Mouse (Mus musculus) intestine, postnatal 0 days (tissue): ENCODE results near the gene St6galnac4. TPM values are rescaled to one million over a fixed set of nuclear protein-coding genes. Genes with fewer than 3 reads are reported as not detected.

ENCODE experiments used
- ATAC-seq: fragments of 200-750 bp; cut with Nextera tagmentation; 2 replicates; pipeline ENCODE4 v1.8.0; 2017; ENCODE audit warnings: mild to moderate bottlenecking, moderate TSS enrichment, moderate library complexity
- H3K27ac ChIP-seq: fragments of 300-500 bp; sonication (generic); 2 replicates; pipeline ENCODE4 v1.5.1; 2014; ENCODE audit warnings: mild to moderate bottlenecking, low read depth, low read length, moderate library complexity
- H3K27me3 ChIP-seq: fragments of 300-500 bp; sonication (generic); replicated peaks from 2 replicates; pipeline ENCODE4 v1.6.1; 2014; ENCODE audit warnings: low read length, mixed read lengths; ENCODE audit not compliant: control insufficient read depth, insufficient read depth
- H3K36me3 ChIP-seq: fragments of 300-500 bp; sonication (generic); 2 replicates; pipeline ENCODE4 v1.6.1; 2014; ENCODE audit warnings: mild to moderate bottlenecking, moderate library complexity; ENCODE audit not compliant: control insufficient read depth, insufficient read depth
- H3K4me1 ChIP-seq: fragments of 300-500 bp; sonication (generic); replicated peaks from 2 replicates; pipeline ENCODE4 v1.6.1; 2014; ENCODE audit warnings: antibody characterized with exemption, low read length, mixed read lengths; ENCODE audit not compliant: control insufficient read depth, insufficient read depth
- H3K4me2 ChIP-seq: fragments of 300-500 bp; sonication (generic); replicated peaks from 2 replicates; pipeline ENCODE4 v1.6.1; 2014; ENCODE audit warnings: low read depth, mild to moderate bottlenecking, moderate library complexity
- H3K4me3 ChIP-seq: fragments of 300-500 bp; sonication (generic); 2 replicates; pipeline ENCODE4 v1.5.1; 2014; ENCODE audit warnings: low read depth, low read length
- H3K9ac ChIP-seq: fragments of 300-500 bp; sonication (generic); 2 replicates; pipeline ENCODE4 v1.6.1; 2014; ENCODE audit warnings: mild to moderate bottlenecking, low read depth, low read length
- H3K9me3 ChIP-seq: fragments of 300-500 bp; sonication (generic); 2 replicates; pipeline ENCODE4 v1.6.1; 2016; ENCODE audit warnings: mixed run types; ENCODE audit not compliant: control insufficient read depth
- CTCF ChIP-seq: sonication (generic); IDR thresholded peaks from 2 replicates; pipeline ENCODE4 v1.5.1; 2016; ENCODE audit warnings: low read depth, mild to moderate bottlenecking, control low read depth, antibody characterized with exemption, moderate library complexity
- WGBS: fragments of 180-500 bp; shearing (Covaris S2); extraction: QIAGEN DNeasy Blood & Tissue Kit; methylation state at CpG from one replicate; pipeline ENCODE4 v1.1.7; 2014; 5-methylcytosine and 5-hydroxymethylcytosine counted together
- polyA plus RNA-seq: library from polyadenylated mRNA; unstranded; fragments of >200 nt; fragmentation: Nextera tagmentation; extraction: Ambion mirVana; gene quantifications from 2 replicates; pipeline ENCODE4 v1.2.1, GENCODE M21; 2015

Gene St6galnac4
- polyA plus RNA-seq, 1 experiment from 2014 or later = 6.6 TPM

DNA sequence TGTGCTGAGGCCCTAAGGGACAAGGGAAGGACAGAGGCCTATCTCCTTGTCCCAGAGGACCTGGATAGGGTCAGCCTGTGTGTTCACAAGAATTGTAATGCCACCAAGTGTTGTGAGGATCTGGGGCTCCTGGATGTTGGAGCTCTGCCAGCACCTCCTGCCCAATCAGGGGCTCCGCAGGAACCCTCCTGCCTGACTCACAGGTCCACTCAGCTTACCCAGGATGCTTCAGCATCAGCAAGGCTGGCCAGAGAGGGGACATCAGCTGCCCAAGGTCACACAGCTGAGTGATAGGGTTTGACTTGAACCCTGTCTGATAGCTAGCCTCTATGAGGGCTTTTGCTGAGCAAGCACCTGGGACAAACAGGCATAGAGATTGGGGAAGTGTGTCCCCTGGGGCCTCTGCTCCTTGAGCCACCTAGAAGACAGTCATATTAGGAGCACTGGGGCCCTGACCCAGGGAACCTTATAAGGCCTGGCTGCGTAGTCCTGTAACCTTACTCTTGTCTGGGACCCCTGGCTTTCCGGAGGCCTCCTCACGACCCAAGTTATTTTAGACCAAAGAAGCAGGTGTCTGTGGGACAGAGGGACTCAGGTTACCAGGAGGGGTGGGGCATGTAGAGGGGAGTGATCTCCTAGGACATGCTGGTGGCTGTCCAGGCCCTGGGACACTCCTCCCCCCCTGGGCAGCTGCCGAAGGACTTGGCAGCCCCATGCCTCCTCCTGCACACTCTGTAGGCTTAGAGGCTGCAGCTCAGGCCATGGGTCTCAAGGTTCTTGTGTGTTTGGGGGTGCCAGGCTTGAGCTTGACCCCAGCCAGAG, 39.2 kb downstream of the St6galnac4 start:
- H3K27me3 ChIP-seq = no peaks in the 10 kb centered on the region
- no peaks in the 10 kb centered on the region for H3K36me3 ChIP-seq
- H3K4me3 ChIP-seq = no peak overlapping the region
- peak overlapping the region; percentile 54; the same call in 1 of the 2 replicates for H3K27ac ChIP-seq
- H3K9ac ChIP-seq = no peak overlapping the region
- peaks cover 10% of the 10 kb centered on the region; the same call in 1 of the 2 replicates for H3K4me1 ChIP-seq
- H3K9me3 ChIP-seq = no peaks in the 10 kb centered on the region
- H3K4me2 ChIP-seq = peak overlapping the region; percentile 55; the same call in 1 of the 2 replicates
- no peak for ATAC-seq
- TF ChIP-seq CTCF = no peak
- 47% methylated on average over 5 of the region's 5 CpGs for WGBS

DNA sequence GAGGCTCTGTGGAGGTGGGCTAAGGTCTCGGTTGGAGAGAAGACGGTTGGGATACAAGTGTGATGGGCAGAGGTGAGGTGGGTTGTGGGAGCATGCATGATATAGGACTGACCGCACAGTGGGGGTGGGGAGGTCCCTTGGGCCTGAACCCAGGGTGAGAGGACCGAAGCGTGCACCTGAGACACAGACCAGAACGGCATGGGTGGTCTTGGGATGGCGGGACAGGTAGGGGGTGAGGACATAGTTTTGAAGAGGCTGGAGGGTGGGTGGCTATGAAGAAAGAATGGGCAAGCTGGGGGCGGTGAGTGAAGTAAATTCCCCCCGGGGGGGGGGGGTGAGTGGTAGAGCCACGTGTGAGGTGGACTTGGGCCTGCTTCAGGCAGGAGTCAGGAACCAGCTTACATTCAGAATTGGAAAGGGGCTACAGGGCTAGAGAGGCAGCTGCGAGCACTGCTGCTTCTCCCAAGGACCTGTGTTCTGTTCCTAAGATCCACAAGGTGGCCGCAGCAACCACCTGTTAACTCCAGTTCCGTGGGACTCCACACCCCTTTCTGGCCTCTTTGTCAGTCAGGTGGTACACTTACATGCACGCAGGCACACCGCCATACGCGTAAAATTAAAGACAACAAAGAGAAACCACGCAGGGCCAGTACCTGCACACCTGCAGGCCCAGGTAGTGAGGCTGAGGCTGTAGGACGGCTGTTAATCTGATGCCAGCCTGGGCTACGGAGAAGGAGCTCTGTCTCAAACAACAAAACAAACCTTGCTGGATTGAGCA, 40.6 kb downstream of the St6galnac4 start:
- H3K9ac ChIP-seq = no peak overlapping the region
- peak; percentile 16; the same call in 1 of the 2 replicates for ATAC-seq
- H3K4me1 ChIP-seq = peaks cover 10% of the 10 kb centered on the region; the same call in 1 of the 2 replicates
- no peak overlapping the region for H3K4me3 ChIP-seq
- no peaks in the 10 kb centered on the region for H3K9me3 ChIP-seq
- no peak for TF ChIP-seq CTCF
- no peaks in the 10 kb centered on the region for H3K36me3 ChIP-seq
- 61% methylated on average over 20 of the region's 20 CpGs for WGBS
- H3K4me2 ChIP-seq = no peak overlapping the region
- no peak overlapping the region for H3K27ac ChIP-seq
- no peaks in the 10 kb centered on the region for H3K27me3 ChIP-seq

DNA sequence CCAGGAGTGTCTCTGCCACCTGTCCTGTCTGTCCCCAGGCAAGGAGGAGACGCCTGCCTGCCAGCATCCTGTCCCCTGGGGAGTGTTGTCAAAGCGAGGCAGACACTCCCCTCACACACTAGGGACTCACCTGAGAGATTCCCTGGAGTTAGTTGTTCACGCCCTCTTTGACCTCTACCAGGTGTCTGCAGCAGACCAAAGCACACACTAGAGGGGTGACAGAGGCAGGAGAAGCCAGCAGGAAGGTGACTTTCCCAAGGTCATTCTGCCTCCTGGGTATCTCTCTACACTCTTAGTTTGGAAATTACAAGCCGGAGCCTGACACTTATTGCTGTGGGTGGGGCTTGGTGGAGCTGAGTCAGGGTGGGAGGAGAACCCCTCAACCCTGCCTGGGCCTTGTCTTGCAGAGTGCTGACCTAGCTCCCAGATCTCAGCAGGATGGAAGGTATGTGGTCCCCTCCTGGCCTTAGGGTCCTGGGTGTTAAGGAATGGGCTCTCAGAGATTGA, 41.2 kb downstream of the St6galnac4 start:
- 40% methylated on average over 4 of the region's 4 CpGs for WGBS
- no peak for TF ChIP-seq CTCF
- Histone ChIP-seq H3K9ac (no peak overlapping the region), H3K27me3 (no peaks in the 10 kb centered on the region), H3K36me3 (no peaks in the 10 kb centered on the region), H3K27ac (peak overlapping the region; percentile 21; the same call in 1 of the 2 replicates), H3K9me3 (no peaks in the 10 kb centered on the region), H3K4me3 (no peak overlapping the region), H3K4me1 (peaks cover 10% of the 10 kb centered on the region; the same call in 1 of the 2 replicates), H3K4me2 (no peak overlapping the region)
- no peak for ATAC-seq

DNA sequence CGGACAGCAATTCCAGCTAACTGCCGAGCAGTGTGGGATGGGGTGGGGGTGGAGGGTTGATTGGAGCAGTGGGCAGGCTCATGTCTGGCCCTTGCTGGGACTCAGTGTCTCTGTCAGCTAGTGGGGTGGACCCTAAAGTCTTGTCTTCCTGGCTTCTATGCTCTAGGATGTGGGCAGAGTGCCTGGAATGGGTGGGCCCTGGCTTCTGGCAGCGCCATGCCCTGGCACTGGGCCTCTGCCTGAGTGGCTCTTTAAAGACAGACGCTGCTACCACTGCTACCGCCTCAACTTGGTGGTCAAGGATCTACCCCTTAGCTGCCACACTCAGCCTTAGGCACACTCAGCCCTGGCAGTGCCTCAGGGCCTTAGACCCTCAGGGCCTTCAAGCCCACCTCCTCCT, 41.8 kb downstream of the St6galnac4 start:
- ATAC-seq = no peak
- no peaks in the 10 kb centered on the region for H3K36me3 ChIP-seq
- no peak overlapping the region for H3K9ac ChIP-seq
- peaks cover 10% of the 10 kb centered on the region; the same call in 1 of the 2 replicates for H3K4me1 ChIP-seq
- no peaks in the 10 kb centered on the region for H3K9me3 ChIP-seq
- H3K4me2 ChIP-seq = no peak overlapping the region
- no peak overlapping the region for H3K27ac ChIP-seq
- no peak overlapping the region for H3K4me3 ChIP-seq
- TF ChIP-seq CTCF = no peak
- 63% methylated on average over 5 of the region's 5 CpGs for WGBS
- no peaks in the 10 kb centered on the region for H3K27me3 ChIP-seq

DNA sequence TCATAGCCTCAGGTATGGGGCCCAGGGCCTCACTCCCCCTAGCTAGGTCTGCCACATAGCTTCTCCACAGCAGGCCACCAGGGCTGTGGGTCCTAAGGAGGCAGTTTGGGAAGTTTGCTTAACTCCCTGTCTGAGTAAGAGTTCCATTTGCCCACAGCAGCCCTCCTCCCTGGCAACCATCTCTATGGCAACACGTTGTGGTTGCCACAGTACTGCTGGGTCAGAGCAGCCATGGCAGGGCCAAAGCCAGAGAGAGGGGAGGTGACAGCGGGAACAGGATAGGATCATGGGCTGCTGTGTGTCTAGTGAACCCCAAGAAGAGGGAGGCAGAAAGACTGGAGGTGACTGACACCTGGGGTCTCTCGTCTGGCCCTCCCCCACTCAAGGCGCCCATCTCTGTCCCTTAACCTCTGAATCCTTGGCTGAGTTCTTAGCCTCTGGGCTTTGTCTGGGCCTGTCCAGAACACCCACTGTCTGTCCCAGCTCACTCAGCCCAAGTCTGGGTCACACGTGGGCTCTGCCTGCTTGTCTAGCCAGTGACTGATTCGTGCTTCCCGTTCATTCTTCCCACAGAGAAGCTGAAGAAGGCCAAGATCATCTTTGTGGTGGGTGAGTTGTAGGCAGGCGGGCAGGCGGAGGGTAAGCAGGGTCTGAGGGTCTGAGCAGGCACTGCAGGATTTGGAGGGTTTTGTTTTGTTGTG, 42.5 kb downstream of the St6galnac4 start:
- no peaks in the 10 kb centered on the region for H3K36me3 ChIP-seq
- ATAC-seq = no peak
- H3K9me3 ChIP-seq = no peaks in the 10 kb centered on the region
- no peak for TF ChIP-seq CTCF
- no peak overlapping the region for H3K4me3 ChIP-seq
- H3K27me3 ChIP-seq = no peaks in the 10 kb centered on the region
- 67% methylated on average over 9 of the region's 9 CpGs for WGBS
- no peak overlapping the region for H3K27ac ChIP-seq
- H3K4me1 ChIP-seq = peaks cover 10% of the 10 kb centered on the region; the same call in 1 of the 2 replicates
- no peak overlapping the region for H3K9ac ChIP-seq
- H3K4me2 ChIP-seq = no peak overlapping the region

DNA sequence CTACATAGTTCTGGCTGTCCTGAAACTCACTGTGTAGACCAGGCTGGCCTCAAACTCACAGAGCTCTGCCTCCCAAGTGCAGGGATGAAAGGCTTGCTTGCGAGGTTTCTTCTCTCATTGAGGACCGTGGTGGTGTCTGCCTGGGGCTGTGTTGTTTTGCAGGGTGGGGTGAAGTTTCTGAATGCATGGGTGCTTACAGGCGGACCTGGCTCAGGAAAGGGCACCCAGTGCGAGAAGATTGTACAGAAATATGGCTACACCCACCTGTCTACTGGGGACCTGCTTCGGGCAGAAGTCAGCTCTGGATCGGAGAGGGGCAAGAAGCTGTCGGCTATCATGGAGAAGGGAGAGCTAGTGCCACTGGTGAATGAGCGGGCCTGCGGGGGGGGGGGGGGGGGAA, 43.1 kb downstream of the St6galnac4 start:
- 86% methylated on average over 8 of the region's 9 CpGs for WGBS
- Histone ChIP-seq H3K27me3 (no peaks in the 10 kb centered on the region), H3K36me3 (no peaks in the 10 kb centered on the region), H3K4me1 (peaks cover 10% of the 10 kb centered on the region; the same call in 1 of the 2 replicates), H3K4me2 (no peak overlapping the region), H3K27ac (no peak overlapping the region), H3K4me3 (no peak overlapping the region), H3K9ac (no peak overlapping the region), H3K9me3 (no peaks in the 10 kb centered on the region)
- no peak for ATAC-seq
- TF ChIP-seq CTCF = no peak
